Mouse (Mus musculus) olfactory bulb, adult 2 months (tissue): ENCODE data around the gene Ccdc194.

ENCODE experiments used
- CTCF ChIP-seq: fragments of 200-500 bp; IDR thresholded peaks from 2 replicates; pipeline ENCODE4 v1.5.1; 2012; ENCODE audit warnings: low read depth, mild to moderate bottlenecking, low read length, moderate library complexity; ENCODE audit not compliant: insufficient read depth
- POLR2A ChIP-seq: fragments of 200-500 bp; IDR thresholded peaks from 2 replicates; pipeline ENCODE4 v1.6.1; 2012; ENCODE audit warnings: mild to moderate bottlenecking, low read depth, low read length, moderate library complexity; ENCODE audit not compliant: insufficient read depth

- TF ChIP-seq CTCF (no peak), POLR2A (0 out of 2 replicates have a peak, but pooled peaks have one; percentile 23)
These were observed 17.3 kb upstream of the Ccdc194 start, which contains the start of gene Mvb12a for GRCm38 (mm10) chr8:71542632-71543343.
